ENCODE assay signal across 23 mouse cellular contexts in the genomic region with DNA sequence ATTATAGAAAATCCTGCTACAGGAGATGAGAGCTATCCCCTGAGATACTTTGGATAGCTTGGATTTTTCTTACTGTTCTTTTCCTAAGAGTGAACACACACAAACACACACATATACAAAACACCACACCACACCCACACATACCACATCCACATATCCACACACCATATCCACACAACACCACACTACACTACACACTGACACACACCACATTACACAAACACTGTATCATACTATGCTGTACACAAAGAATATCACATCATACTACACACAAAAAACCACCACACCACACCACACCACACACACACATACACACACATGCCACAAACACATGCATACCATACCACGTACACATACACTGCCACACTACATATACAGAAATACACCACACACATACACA.
DNase-seq lines count a peak whose midpoint lies in the region; ATAC-seq lines count a peak whose summit lies in the region.
"Had no signal": no experiment of that assay in that cellular context is flagged by ENCODE, and none has a peak within 500 bp of the region (broad histone marks: within the 10 kb centered on the region; RNA-seq: fewer than 3 reads in every experiment).

No protein-coding gene starts in this region.

- no peak overlapping the region for H3K9ac ChIP-seq in forebrain, embryonic 12.5 days
- H3K9ac ChIP-seq: embryonic facial prominence, embryonic 13.5 days; hindbrain, embryonic 13.5 days had no signal

- H3K4me1 ChIP-seq in forebrain, embryonic 12.5 days: peaks cover 9% of the 10 kb centered on the region; the same call in 1 of the 2 replicates
- peaks cover 38% of the 10 kb centered on the region for H3K4me1 ChIP-seq in forebrain, embryonic 10.5 days
- peaks cover 3% of the 10 kb centered on the region; the same call in 1 of the 2 replicates for H3K4me1 ChIP-seq in megakaryocyte, embryonic 14.5 days
- H3K4me1 ChIP-seq in embryonic facial prominence, embryonic 10.5 days: peaks cover 47% of the 10 kb centered on the region
- H3K4me1 ChIP-seq in limb, embryonic 10.5 days: peaks cover 56% of the 10 kb centered on the region
- H3K4me1 ChIP-seq: hindbrain, embryonic 13.5 days had no signal

- no peaks in the 10 kb centered on the region for H3K27me3 ChIP-seq in forebrain, embryonic 12.5 days
- no peaks in the 10 kb centered on the region for H3K27me3 ChIP-seq in forebrain, embryonic 10.5 days (ENCODE audit: poor library complexity, severe bottlenecking)
- H3K27me3 ChIP-seq in megakaryocyte, embryonic 14.5 days (replicated peaks): no peaks in the 10 kb centered on the region
- no peaks in the 10 kb centered on the region; the same call in 1 of the 2 replicates for H3K27me3 ChIP-seq in embryonic facial prominence, embryonic 10.5 days (replicated peaks; ENCODE audit: low read depth, poor library complexity, severe bottlenecking)
- H3K27me3 ChIP-seq in limb, embryonic 10.5 days (ENCODE audit: low read depth, poor library complexity, severe bottlenecking): no peaks in the 10 kb centered on the region
- H3K27me3 ChIP-seq: CH12.LX; embryonic facial prominence, embryonic 13.5 days had no signal

- H3K36me3 ChIP-seq in forebrain, embryonic 12.5 days (replicated peaks): no peaks in the 10 kb centered on the region
- H3K36me3 ChIP-seq in forebrain, embryonic 10.5 days (replicated peaks): no peaks in the 10 kb centered on the region
- no peaks in the 10 kb centered on the region for H3K36me3 ChIP-seq in megakaryocyte, embryonic 14.5 days (replicated peaks; ENCODE audit: low read length)
- no peaks in the 10 kb centered on the region for H3K36me3 ChIP-seq in embryonic facial prominence, embryonic 10.5 days (replicated peaks)
- H3K36me3 ChIP-seq in limb, embryonic 10.5 days: no peaks in the 10 kb centered on the region
- H3K36me3 ChIP-seq: embryonic facial prominence, embryonic 13.5 days; hindbrain, embryonic 10.5 days; hindbrain, embryonic 13.5 days had no signal

- DNase-seq in forebrain, embryonic 10.5 days (ENCODE audit: extremely low spot score, low spot score): no peak
- DNase-seq in embryonic facial prominence, embryonic 10.5 days (ENCODE audit: low spot score): no peak
- no peak for DNase-seq in limb, embryonic 10.5 days (ENCODE audit: low spot score)
- DNase-seq in layer of hippocampus, postnatal 25 days (ENCODE audit: extremely low spot score in 1 of 2, low spot score in 1 of 2): no peak
- DNase-seq: B cell, adult 2 months; cerebellum, adult 11 months; cerebellum, adult 2 months; cerebellum, postnatal 10 days; cerebellum, postnatal 36 days; gastrocnemius, postnatal 10 days; gastrocnemius, postnatal 36 days; heart, adult 2 months; heart, postnatal 36 days; kidney, adult 2 months had no signal

- H3K9me3 ChIP-seq in forebrain, embryonic 12.5 days: no peaks in the 10 kb centered on the region
- H3K9me3 ChIP-seq in forebrain, embryonic 10.5 days: no peaks in the 10 kb centered on the region
- peaks cover 2% of the 10 kb centered on the region; the same call in 1 of the 2 replicates for H3K9me3 ChIP-seq in megakaryocyte, embryonic 14.5 days
- H3K9me3 ChIP-seq in embryonic facial prominence, embryonic 10.5 days: no peaks in the 10 kb centered on the region
- no peaks in the 10 kb centered on the region for H3K9me3 ChIP-seq in limb, embryonic 10.5 days (replicated peaks)
- H3K9me3 ChIP-seq: embryonic facial prominence, embryonic 13.5 days; hindbrain, embryonic 10.5 days; hindbrain, embryonic 13.5 days had no signal

- H3K27ac ChIP-seq in forebrain, embryonic 12.5 days: no peak overlapping the region
- no peak overlapping the region for H3K27ac ChIP-seq in forebrain, embryonic 10.5 days
- H3K27ac ChIP-seq in embryonic facial prominence, embryonic 10.5 days (replicated peaks): peak overlapping the region; percentile 67; the same call in 1 of the 2 replicates
- peak overlapping the region; percentile 68; the same call in 1 of the 2 replicates for H3K27ac ChIP-seq in limb, embryonic 10.5 days
- H3K27ac ChIP-seq: embryonic facial prominence, embryonic 13.5 days; heart, adult 2 months; hindbrain, embryonic 10.5 days; hindbrain, embryonic 13.5 days had no signal

- 97% methylated on average over 1 of the region's 1 CpGs for WGBS in forebrain, embryonic 12.5 days
- 86% methylated on average over 1 of the region's 1 CpGs for WGBS in forebrain, embryonic 10.5 days
- 92% methylated on average over 1 of the region's 1 CpGs for WGBS in embryonic facial prominence, embryonic 10.5 days
- WGBS in limb, embryonic 10.5 days: 87% methylated on average over 1 of the region's 1 CpGs

- ATAC-seq in forebrain, embryonic 12.5 days (ENCODE audit: low FRiP score): 0 out of 2 replicates have a peak, but pooled peaks have one; percentile 45
- ATAC-seq in megakaryocyte, adult 5-6 weeks (ENCODE audit: poor library complexity, severe bottlenecking): no peak
- ATAC-seq: intestine, postnatal 0 days had no signal

- no peak overlapping the region for H3K4me3 ChIP-seq in forebrain, embryonic 12.5 days (replicated peaks)
- H3K4me3 ChIP-seq in forebrain, embryonic 10.5 days: no peak overlapping the region
- H3K4me3 ChIP-seq in megakaryocyte, embryonic 14.5 days (replicated peaks): peak overlapping the region; percentile 70
- H3K4me3 ChIP-seq in embryonic facial prominence, embryonic 10.5 days: no peak overlapping the region
- H3K4me3 ChIP-seq in limb, embryonic 10.5 days: no peak overlapping the region
- H3K4me3 ChIP-seq: embryonic facial prominence, embryonic 13.5 days; heart, adult 2 months; hindbrain, embryonic 10.5 days; hindbrain, embryonic 13.5 days had no signal

- H3K4me2 ChIP-seq in forebrain, embryonic 12.5 days: no peak overlapping the region
- H3K4me2 ChIP-seq: embryonic facial prominence, embryonic 13.5 days; heart, embryonic 11.5 days; hindbrain, embryonic 13.5 days had no signal

Comparison
In these comparisons a context has a peak if more than half of its experiments do, and no peak if none do; other contexts are left out.
1. H3K27ac ChIP-seq: peak in embryonic facial prominence, embryonic 10.5 days (single experiment) and limb, embryonic 10.5 days (single experiment); none in forebrain, embryonic 12.5 days (single experiment) and forebrain, embryonic 10.5 days (single experiment).